Mouse (Mus musculus): Measurements from ENCODE around the gene Maats1. TPM values are rescaled to one million over a fixed set of nuclear protein-coding genes. Genes with fewer than 3 reads are reported as not detected.

The Maats1 gene
- total RNA-seq, 2 experiments from 2014 or later, result 0.82 to 1.5 TPM

DNA sequence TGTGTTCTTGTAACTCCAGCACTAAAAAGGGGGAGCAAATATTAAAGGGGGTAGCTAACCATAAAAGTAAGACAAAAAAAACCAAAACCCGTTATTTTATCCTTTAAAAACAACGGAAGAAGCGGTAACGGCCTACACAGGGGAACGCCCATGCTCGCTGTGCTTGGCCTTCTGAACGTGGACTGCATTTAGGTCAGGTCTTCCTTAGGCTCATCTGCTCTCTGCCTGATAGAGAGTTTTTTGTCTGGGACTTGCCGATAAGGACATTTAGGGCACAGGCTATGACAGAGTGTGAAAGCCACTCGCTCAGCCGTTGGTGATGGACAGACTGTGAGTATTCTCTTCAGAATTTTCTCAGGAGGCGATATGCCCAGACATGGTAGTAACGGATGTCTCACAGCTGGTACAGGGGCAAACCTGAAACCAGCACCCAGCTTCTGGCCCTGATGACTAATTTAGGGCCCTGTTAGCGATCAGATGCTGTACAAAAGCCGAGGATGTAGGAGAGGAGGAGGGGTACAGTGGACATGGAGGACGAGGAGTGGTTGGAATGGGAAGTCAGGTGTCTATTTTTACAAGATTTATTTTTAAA lies 29.9 kb upstream of the Maats1 start:
- no peak for DNase-seq (ENCODE audit: low spot score in 2 of 2)

DNA sequence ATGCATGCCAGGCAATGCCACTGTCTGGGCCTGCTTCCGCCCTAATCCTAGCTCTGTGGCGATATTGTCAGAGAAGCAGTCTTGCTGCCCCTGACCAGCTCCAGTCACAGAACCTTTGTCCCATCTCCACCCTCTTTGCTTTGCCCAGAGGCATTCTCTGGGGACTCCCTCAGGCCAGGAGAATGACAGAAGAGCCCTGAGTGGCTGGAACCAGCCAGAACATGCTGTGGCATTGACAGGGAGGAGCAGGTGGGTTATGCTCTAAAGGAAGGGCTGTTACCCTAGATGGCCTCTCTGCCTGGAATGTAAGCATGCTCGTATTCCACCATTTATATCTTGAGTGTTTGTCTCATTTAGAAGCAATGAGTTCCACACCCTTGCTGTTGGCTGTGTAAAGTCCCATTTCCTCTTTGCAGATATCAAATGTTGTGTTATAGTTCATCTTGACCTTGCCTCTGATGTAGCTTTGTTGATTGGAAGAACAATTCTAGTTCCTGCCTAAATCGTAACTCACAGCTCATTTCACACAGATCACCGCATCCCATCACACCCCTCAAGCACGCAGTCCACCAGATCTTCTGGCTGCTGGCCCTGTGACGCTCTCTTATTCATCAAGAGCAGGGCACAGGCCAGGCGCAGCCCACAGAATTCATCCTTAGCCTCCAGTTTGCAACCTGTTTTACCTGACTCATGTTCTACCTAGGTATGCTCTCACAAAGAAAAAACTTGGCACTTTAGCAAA lies 28.9 kb upstream of the Maats1 start:
- DNase-seq (ENCODE audit: low spot score in 2 of 2), result no peak

DNA sequence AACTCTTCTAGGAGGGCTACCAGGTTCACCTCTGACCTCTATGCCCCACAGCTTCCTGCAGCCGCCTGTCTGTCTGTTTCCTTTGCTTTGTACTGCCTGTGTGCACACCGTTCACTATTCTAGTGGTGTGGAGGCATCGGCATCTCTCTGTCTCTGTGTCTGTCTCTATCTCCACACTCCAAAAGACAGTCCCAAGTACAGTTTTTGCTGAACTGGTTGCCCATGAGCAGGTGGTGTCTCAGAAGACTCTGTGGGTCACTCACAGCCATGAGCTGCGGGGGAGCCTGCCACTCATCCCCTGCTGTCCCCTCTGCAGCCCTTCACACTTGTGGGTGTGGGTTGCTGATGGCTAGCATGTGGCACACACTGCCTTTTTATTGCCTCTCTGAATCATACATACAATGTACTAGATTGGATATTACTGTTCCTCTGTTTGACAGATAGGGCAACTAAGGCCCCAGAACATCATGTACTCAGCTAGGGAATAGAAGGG lies 28.1 kb upstream of the Maats1 start:
- no peak for DNase-seq (ENCODE audit: low spot score in 2 of 2)

DNA sequence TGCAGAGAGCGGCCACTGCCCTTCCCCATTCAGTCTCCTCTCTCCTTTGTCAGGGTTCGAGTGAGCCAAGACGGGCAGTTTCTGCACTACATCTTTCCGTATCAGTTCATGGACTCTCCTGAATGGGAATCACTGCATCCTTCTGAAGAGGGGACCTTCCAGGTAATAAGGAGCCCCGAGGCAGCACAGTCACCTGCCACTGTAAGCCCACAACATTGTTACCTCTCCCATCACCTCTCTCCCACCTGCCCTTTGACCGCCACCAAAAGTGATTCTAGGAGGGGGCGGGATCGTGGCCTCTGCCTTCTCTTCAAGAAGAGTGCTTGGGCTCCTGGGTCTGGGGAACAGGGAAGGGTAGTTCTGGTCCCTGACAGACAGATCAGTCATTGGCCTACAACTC lies 27.5 kb upstream of the Maats1 start:
- no peak for DNase-seq (ENCODE audit: low spot score in 2 of 2)

DNA sequence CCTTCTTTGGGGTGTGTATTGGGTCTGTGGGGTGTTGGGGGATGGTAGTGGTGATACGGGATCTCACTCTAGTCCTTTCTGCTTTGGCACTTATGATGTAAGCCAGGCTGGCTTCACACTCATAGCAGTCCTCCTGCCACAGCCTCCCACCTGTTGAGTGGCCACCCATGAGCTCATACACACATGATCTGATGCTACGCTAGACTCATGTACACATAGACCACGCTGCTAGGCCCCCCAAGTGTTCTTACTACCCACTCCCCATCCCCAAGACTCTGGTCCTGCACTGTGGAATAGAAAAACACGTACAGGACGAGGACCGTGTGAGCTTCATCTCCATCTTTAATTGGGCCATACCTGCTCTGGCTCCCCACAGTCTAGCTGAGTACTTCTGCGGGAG lies 27.1 kb upstream of the Maats1 start:
- no peak for DNase-seq (ENCODE audit: low spot score in 2 of 2)

DNA sequence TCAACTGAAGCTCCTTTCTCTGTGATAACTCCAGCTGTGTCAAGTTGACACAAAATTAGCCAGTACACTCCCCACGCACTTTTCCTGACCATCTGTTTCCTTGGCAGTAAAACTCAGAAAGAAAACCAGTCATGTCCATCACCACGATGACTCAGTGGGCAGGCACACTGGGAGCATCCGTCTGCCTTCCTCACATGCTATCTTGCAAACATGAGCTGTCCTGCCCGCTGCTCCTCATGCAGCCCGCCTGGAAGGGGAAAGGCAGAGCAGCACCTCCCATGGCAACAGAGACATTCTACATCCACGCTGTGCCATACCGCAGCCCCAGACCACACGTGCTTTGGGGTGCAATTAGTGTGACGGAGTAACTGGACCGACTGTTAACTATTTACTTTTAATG lies 26.4 kb upstream of the Maats1 start:
- DNase-seq (ENCODE audit: low spot score in 2 of 2), result peak; percentile 84 to 90

DNA sequence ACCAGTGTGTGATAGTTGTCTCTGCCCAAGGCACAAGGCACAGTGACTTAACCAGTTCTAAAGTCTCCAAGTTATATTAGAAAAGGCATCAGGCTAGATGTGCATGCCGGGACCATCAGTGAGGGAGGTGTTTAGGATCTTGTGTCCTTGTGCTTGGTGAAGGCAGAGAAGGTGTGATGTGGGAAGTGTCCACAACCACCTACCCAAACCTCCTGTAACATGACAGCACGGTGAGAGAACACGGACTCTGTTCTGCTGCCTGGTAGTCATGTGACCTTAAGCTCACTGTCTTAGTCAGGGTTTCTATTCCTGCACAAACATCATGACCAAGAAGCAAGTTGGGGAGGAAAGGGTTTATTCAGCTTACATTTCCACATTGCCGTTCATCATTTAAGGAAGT lies 24.3 kb upstream of the Maats1 start:
- DNase-seq (ENCODE audit: low spot score in 2 of 2), result peak in 1 of 2 experiments; percentile 42

DNA sequence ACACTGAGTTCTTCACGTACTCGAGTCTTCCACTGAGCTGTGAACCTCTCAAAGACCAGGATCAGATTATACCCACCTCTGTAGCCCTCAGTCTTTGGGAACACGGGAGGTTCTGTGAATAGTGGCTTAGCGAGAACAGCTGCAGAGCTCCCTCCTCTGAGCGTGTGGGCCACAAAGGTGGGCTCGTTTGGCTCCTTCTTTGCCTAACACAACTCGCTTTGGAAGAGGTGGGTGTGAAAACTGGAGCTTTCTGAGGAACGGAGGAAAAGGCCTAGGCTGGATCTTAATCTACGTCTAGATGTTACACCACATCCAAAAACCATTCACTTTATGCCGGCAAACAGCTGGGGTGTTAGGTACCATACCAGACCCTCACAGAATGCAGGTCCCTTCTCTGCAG lies 23.4 kb upstream of the Maats1 start:
- peak; percentile 28 to 33 for DNase-seq (ENCODE audit: low spot score in 2 of 2)

DNA sequence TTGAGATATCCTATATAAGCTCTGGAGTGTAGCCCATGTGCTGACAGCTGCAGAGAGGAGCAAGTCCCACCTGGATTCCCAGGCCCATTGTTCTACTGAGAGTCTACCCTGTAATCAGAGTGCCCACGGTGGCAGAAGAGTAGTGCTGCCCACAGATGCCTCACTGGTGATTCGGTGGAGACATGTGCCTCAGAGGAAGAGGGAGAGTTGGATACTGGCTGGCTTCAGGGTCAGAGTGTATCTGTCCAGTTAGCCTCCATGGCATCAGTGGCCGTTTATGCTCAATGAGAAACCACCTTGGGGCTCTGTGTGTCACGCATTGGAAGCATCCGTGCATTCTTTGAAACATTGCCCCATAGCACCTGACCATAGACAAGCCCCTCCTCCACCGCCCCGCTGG lies 21.7 kb upstream of the Maats1 start:
- no peak for DNase-seq (ENCODE audit: low spot score in 2 of 2)

DNA sequence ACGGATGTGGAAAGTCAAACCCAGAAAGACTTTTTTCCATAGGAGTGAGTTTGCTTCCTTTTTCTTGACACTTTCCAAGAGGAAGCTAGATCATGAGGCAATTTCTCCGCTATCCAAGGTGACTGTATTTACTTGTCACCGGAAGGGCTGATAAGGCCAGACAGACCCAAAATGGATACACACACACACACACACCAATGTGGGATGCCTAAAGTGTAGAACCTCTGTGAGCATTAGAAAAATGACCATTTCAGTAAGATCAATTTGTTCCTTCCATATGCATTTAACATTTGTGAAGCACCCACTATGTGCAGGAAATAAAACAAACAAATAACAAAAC lies 21.3 kb upstream of the Maats1 start:
- DNase-seq (ENCODE audit: low spot score in 2 of 2), result no peak

DNA sequence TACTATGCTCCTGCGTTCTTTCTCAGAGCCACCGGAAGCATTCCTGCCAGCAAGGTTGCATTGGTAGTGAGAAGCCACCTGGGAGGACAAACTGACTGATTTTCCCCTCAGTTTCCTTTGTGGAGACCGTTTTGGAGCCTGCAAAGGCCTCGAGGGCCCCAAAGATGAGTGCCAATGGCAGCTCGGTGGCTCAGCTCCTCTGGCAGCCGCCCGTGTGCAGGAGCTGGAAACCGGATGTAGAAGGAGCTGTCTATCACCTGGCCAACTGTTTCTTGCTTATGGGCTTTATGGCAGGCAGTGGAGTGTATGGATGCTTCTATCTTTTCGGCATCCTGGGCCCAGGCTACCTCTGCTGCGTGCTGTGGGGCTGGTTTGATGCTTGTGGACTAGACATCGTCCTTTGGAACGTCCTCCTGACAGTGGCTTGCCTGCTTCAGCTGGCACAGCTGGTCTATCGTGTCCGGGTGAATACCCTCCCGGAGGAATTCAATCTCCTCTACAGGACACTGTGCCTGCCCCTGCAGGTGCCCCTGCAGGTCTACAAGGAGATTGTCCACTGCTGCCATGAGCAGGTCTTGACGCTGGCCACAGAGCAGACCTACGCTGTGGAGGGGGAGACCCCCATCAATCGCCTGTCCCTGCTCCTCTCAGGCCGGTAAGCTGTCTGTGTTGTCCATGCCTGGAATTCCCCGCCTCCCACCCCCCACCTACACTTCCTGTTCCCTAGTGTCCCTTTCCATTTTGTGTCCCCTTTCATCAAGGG lies 20.7 kb upstream of the Maats1 start:
- DNase-seq (ENCODE audit: low spot score in 2 of 2), result no peak

DNA sequence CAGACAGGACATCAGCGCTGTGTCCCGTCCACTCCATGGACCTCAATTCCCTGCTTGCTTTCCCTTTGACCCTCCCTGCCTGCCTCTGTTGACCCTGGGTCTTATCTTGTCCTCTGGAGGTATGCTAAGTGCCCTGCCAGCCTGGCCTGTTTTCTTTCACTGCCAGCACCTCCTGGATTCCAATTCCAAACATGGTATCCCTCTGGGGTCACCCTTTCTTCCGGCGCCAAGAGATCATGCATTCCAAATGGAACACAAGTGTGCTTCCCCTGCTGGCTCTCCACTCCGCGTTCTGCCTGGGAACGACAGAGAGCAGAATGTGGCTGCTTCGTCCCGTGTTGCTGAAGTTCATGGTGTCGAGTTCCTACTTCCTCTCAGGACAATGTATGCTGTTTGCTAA lies 20.0 kb upstream of the Maats1 start, which contains the start of gene Popdc2:
TSS of gene Popdc2 (plus strand) at position 277 of the 400 bp plus-strand sequence.
- no peak for DNase-seq (ENCODE audit: low spot score in 2 of 2)

DNA sequence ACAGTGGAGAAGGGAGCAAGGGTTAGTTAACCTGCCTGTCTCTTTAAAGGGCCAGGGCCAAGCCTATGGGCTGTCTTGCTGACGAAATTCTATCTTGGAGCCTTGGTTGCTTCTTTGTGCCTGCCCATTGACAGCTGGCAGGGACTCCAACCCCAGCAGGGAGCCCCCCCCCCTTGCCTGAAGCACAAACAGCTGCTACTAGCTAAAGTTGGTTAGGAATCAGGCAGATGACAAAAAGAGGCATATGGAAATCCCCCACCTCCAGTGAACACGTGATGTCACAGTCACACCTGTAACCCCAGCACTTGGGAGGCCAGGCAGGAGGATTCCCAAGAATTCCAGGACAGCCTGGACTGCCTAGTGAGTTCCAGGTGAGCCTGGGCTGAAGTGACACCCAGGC lies 18.4 kb upstream of the Maats1 start:
- DNase-seq (ENCODE audit: low spot score in 2 of 2), result no peak

DNA sequence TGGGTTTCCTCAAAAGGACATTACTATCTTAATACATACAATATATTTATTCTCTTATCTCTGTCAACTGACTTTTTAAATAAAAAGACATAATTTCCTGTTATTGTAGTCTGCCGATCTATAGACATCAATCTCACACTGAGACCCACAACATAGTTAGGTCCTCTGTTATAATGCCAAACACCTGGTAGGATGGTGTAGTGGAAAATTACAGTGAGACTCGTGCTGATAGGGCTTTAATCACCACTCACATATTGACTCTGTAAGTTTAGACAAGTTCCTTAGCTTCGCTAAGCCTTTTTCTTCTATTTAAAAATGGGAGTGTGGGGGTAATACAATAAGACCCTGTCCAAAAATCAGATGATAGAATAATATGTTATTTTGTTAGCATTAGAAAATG lies 17.9 kb upstream of the Maats1 start:
- no peak for DNase-seq (ENCODE audit: low spot score in 2 of 2)

DNA sequence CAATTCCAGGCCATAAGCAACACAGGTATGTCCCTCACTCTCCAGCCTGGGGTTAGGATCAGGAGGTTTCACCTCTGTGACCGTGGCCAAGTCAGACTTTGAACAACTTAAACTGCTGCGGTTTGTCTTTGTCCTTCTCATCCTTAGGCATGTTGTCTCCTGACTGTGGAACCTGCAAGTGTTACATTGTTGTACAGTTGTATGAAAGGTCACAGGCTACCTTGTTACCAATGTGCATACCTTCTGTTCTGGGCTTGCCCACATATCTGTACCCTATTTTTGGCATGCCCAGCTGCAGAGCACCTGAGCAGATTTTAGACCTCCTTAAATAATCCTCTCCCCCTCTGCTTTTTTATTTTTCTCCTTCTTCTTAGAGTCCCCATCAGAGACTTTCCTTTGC lies 17.3 kb upstream of the Maats1 start:
- DNase-seq (ENCODE audit: low spot score in 2 of 2), result no peak

DNA sequence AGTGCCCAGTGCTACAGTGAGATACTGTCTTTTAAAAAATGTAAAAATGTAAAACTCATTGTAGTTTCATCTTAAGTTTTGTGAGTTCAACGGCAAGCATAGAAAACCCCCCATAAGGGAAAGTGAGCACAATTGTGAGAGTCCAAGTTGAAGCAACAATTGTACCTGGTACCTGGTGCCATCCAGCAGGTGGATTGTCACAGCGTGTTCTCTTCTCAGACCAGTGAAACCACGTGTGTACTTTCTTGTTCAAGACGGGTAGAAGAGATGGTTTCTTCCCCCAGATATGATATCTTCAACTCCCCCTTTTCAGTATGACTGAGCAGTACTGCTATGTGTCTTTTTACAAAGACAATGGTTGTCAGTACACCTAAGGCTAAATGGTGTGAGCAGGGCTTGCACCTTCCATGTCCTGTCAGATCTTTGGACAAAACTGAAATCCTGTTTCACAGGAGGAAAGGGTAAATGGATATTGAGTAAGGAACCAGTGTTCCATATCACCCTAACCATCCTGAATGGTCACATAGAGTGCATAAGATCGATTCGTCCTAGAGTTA lies 16.4 kb upstream of the Maats1 start:
- no peak for DNase-seq (ENCODE audit: low spot score in 2 of 2)

DNA sequence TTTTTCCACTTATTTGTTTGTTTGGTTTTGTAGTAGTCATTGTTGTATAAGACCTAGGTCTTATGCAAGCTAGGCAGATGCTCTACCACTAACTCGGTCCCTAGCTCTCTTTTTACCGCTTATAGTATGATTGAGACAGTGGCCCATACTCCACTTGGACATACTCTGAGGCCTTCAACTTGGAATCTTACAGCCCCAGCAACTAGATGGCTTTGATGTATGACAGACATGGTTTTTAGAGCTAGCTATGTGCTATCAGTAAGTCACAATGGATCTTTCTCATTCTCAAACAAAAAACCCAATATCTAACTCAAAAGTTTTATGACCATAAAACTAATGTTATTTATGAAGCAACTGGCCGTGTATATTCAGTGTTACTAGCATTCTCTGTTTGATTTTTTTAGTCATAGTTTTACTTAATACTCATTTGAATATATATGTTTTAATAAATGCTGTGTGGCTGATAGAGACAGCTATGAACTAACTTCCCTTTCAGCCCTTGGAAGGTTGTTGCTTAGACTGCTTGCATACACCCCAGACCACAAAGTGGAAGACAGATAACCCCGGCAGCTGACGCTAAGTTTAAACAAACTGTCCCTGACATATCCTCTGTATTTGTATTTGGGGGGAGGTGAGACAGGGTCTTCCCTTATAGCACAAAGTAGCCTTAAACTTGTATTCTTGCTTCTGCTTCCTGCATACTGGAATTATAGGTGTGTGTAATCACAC lies 12.4 kb upstream of the Maats1 start:
- no peak for DNase-seq (ENCODE audit: low spot score in 2 of 2)

DNA sequence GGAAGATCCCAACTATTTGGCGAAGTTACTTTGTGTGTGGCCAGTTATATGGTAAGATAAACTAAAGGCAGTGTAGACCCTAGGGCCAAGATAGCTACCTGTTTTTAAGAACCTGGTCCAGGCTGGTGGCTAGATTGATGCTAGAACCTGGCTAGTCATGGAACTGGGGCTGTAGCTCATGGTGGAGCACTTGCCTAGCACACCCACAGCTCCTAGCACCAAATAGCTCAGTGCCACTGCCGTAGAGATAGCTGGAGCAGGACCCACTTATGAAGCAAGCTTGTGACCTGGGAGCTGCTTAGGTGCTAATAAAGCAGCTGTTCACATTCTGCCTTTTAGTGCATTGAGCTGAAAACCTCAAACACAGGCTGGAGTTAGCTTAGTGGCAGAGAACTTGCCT lies 11.7 kb upstream of the Maats1 start:
- DNase-seq (ENCODE audit: low spot score in 2 of 2), result no peak

DNA sequence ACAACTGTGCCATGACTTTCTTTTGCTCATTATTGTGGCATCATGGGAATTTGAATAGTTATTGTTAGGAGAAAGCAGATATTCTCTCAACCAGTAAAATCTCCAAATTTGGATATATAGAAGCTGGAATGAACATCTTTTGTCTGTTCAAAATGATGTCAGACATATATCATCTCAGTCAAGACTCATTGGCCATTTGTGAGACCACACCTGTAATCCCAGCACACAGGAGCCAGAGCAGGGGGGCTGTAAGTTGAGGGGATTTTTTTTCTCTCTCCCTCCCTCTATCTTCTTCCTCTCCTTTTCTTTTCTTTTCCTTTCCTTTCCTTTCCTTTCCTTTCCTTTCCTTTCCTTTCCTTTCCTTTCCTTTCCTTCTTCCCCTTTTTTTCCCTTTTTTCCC lies 10.9 kb upstream of the Maats1 start:
- DNase-seq (ENCODE audit: low spot score in 2 of 2), result no peak

DNA sequence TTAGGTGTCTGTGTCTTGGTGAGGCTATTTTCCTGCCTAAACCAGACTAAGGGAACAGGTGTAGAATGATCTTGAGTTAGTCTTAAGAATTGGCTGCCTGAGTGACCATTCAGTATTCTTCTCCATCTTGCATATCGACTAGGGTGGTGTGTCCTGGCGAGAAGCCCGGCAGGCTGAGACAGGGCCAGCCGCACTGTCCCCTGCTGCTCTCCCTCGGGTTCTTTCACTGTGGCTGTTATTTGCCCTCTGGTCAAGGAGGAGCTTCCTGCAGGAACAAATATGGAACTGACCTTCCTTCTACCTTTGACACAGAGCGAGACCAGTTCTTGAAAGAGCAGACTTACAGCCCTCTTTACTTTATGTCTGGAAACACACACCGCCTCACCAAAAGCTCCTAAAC lies 10.1 kb upstream of the Maats1 start:
- DNase-seq (ENCODE audit: low spot score in 2 of 2), result no peak

DNA sequence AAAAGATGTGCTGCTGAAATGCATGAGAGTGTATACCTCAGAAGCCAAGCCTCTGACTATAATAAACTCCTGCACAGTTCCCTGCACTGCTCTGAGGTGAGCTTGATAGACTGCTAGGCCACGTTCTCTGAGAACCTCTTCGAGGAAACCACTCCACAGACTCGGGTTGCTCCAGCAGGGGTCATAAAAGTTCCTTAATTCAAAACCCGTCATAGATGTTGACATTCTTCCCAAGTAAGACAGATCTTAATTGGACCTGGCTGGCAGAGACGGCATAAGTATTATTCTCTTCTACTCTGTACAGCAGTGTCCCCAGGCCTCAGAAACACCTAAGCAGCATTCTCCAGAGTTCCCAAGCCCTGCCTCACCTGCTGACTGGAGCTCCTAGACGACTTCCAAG lies 9.0 kb upstream of the Maats1 start:
- no peak for DNase-seq (ENCODE audit: low spot score in 2 of 2)

Measured in left cerebral cortex, adult 18-20 months (tissue).